Mouse (Mus musculus) cortical plate, adult 2 months (tissue): Measurements from ENCODE around the gene Gm10061.

Experiments used
- CTCF ChIP-seq: fragments of 200-500 bp; IDR thresholded peaks from 2 replicates; pipeline ENCODE4 v1.5.1; 2011; ENCODE audit warnings: mild to moderate bottlenecking, control low read depth, low read length; ENCODE audit not compliant: insufficient read depth; ENCODE audit errors: extremely low read depth
- POLR2A ChIP-seq: fragments of 200-500 bp; IDR thresholded peaks from 2 replicates; pipeline ENCODE4 v1.6.1; 2011; ENCODE audit warnings: mild to moderate bottlenecking, low read length, control low read depth; ENCODE audit not compliant: insufficient read depth; ENCODE audit errors: extremely low read depth

GRCm38 (mm10) chr16:89157652-89158051 is 6.8 kb downstream of the Gm10061 start, which contains the start of gene Gm9789:
- TF ChIP-seq CTCF (no peak), POLR2A (no peak)
